Mouse (Mus musculus) ES-E14 (cell line): ENCODE measurements at regions not wholly inside any gene's neighbourhood (a gene's known extent, or its start where the extent isn't known, plus 50 kb on each side); places are given as distances from the start of the nearest gene placed in this dataset.

Source experiments
- DNase-seq: peaks from one replicate; pipeline ENCODE4 v3.0.0-alpha.2; 2013; ENCODE audit warnings: low read depth, low spot score
- H3K27ac ChIP-seq: 2 replicates; pipeline ENCODE4 v1.5.1; 2012; ENCODE audit warnings: low read depth, mild to moderate bottlenecking, low read length, moderate library complexity, mixed read lengths; ENCODE audit not compliant: poor library complexity, insufficient read depth, severe bottlenecking
- H3K36me3 ChIP-seq: 2 replicates; pipeline ENCODE4 v1.6.1; 2012; ENCODE audit warnings: mild to moderate bottlenecking, low read length, moderate library complexity, mixed read lengths; ENCODE audit not compliant: control insufficient read depth, poor library complexity, insufficient read depth, severe bottlenecking
- H3K4me1 ChIP-seq, 2 experiments: fragments of 150-350 bp in 1 of 2; sonication (generic) in 1 of 2; 2 replicates each; pipeline ENCODE4 v1.6.1; 2012; ENCODE audit warnings: low read length in 2 of 2, mild to moderate bottlenecking in 1 of 2, mixed read lengths in 1 of 2; ENCODE audit not compliant: control insufficient read depth in 2 of 2, insufficient read depth in 2 of 2, poor library complexity in 1 of 2
- H3K4me3 ChIP-seq, 2 experiments: fragments of 150-350 bp in 1 of 2; sonication (generic) in 1 of 2; 2 replicates each; pipeline ENCODE4 v1.5.1; 2012; ENCODE audit warnings: low read length in 2 of 2, low read depth in 1 of 2, mild to moderate bottlenecking in 1 of 2, mixed read lengths in 1 of 2; ENCODE audit not compliant: insufficient read depth in 1 of 2, poor library complexity in 1 of 2, severe bottlenecking in 1 of 2
- H3K9ac ChIP-seq: 2 replicates; pipeline ENCODE4 v1.6.1; 2012; ENCODE audit warnings: low read depth, mild to moderate bottlenecking, low read length, mixed read lengths; ENCODE audit not compliant: poor library complexity, insufficient read depth, severe bottlenecking
- H3K9me3 ChIP-seq: fragments of 150-350 bp; sonication (generic); 2 replicates; pipeline ENCODE4 v1.6.1; 2012; ENCODE audit warnings: low read depth, mild to moderate bottlenecking, low read length; ENCODE audit not compliant: control insufficient read depth, insufficient read depth
- CHD2 ChIP-seq: IDR thresholded peaks from 2 replicates; pipeline ENCODE4 v1.6.1; 2014; ENCODE audit warnings: mild to moderate bottlenecking, low read depth, low read length, inconsistent platforms
- HCFC1 ChIP-seq: IDR thresholded peaks from 2 replicates; pipeline ENCODE4 v1.6.1; 2012; ENCODE audit warnings: low read length, inconsistent platforms, borderline replicate concordance; ENCODE audit not compliant: insufficient read depth
- MAFK ChIP-seq: IDR thresholded peaks from 2 replicates; pipeline ENCODE4 v1.6.1; 2014; ENCODE audit warnings: mild to moderate bottlenecking, low read depth, low read length, inconsistent platforms; ENCODE audit not compliant: insufficient read depth
- ZC3H11A ChIP-seq: IDR thresholded peaks from 2 replicates; pipeline ENCODE4 v1.6.1; 2012; ENCODE audit warnings: low read depth, mild to moderate bottlenecking, inconsistent platforms, low read length, borderline replicate concordance
- ZNF384 ChIP-seq: IDR thresholded peaks from 2 replicates; pipeline ENCODE4 v1.6.1; 2012; ENCODE audit warnings: low read depth, low read length, inconsistent platforms
- in situ Hi-C, 2 experiments: fragments of 600-800 bp; cut with MboI; formaldehyde crosslinking; loops; one replicate each; pipeline ENCODE4 v1.15.1; 2025; ENCODE audit warnings: low sequenced_read_pairs in 2 of 2, inconsistent platforms in 1 of 2; ENCODE audit not compliant: unreplicated experiment in 2 of 2

- DNase-seq, result no peak
- Histone ChIP-seq H3K9ac (no peak overlapping the region), H3K4me1 (no peaks in the 10 kb centered on the region), H3K4me3 (no peak overlapping the region), H3K27ac (no peak overlapping the region), H3K36me3 (no peaks in the 10 kb centered on the region), H3K9me3 (no peaks in the 10 kb centered on the region)
- in situ Hi-C loops, result no loop called here
- TF ChIP-seq MAFK (no peak), HCFC1 (no peak), ZC3H11A (no peak), ZNF384 (no peak), CHD2 (no peak)
These were observed 147.9 kb downstream of the Tomm20 start for GRCm38 (mm10) chr8:126797571-126798334.

- no peak for DNase-seq
- no peaks in the 10 kb centered on the region for H3K9me3 ChIP-seq
- H3K4me3 ChIP-seq, result no peak overlapping the region
- H3K36me3 ChIP-seq, result no peaks in the 10 kb centered on the region
- H3K27ac ChIP-seq, result no peak overlapping the region
- TF ChIP-seq CHD2 (no peak), HCFC1 (no peak), ZNF384 (no peak), ZC3H11A (no peak), MAFK (no peak)
- in situ Hi-C loops, result no loop called here
- no peak overlapping the region for H3K9ac ChIP-seq
- H3K4me1 ChIP-seq, result no peaks in the 10 kb centered on the region
These were observed 152.0 kb downstream of the Tomm20 start for GRCm38 (mm10) chr8:126793657-126794056.

GRCm38 (mm10) chr8:126791069-126791468, 154.6 kb downstream of the Tomm20 start:
- no peak for DNase-seq
- Histone ChIP-seq H3K4me1 (no peaks in the 10 kb centered on the region), H3K9me3 (no peaks in the 10 kb centered on the region), H3K4me3 (no peak overlapping the region), H3K9ac (no peak overlapping the region), H3K36me3 (no peaks in the 10 kb centered on the region), H3K27ac (no peak overlapping the region)
- no peak for TF ChIP-seq MAFK
- TF ChIP-seq HCFC1, result no peak
- no peak for TF ChIP-seq CHD2
- TF ChIP-seq ZNF384, result no peak
- no peak for TF ChIP-seq ZC3H11A
- in situ Hi-C loops, result no loop called here

GRCm38 (mm10) chr8:126790214-126790613, 155.4 kb downstream of the Tomm20 start:
- Histone ChIP-seq H3K9me3 (no peaks in the 10 kb centered on the region), H3K4me3 (no peak overlapping the region), H3K9ac (no peak overlapping the region), H3K4me1 (no peaks in the 10 kb centered on the region), H3K36me3 (no peaks in the 10 kb centered on the region), H3K27ac (no peak overlapping the region)
- in situ Hi-C loops, result no loop called here
- no peak for TF ChIP-seq HCFC1
- TF ChIP-seq CHD2, result no peak
- TF ChIP-seq MAFK, result no peak
- TF ChIP-seq ZNF384, result no peak
- TF ChIP-seq ZC3H11A, result no peak
- DNase-seq, result no peak
